Mouse (Mus musculus) left cerebral cortex, postnatal 4 days (tissue): ENCODE results near the gene Ptov1. TPM values are rescaled to one million over a fixed set of nuclear protein-coding genes. Genes with fewer than 3 reads are reported as not detected.
A peak's percentile ranks its signal among the peaks of the same experiment; 100 is the strongest.
"Not testable (repeated sequence)": the region's sequence is repeated elsewhere in the genome, so short reads cannot be mapped to it uniquely, and the experiment has no call there.

Experiments used
- DNase-seq: peaks from one replicate; pipeline ENCODE4 v3.0.0-alpha.2; 2022
- intact Hi-C: fragments of 180-260 bp; cut with DNase I; formaldehyde crosslinking; loops from one replicate; pipeline ENCODE4 v1.15.1; 2025
- total RNA-seq, 2 experiments: library from RNA; stranded (reverse); gene quantifications; 2 replicates each; pipeline ENCODE4 v1.2.3; 2021

Gene Ptov1
- total RNA-seq, 2 experiments from 2014 or later: 423 to 428 TPM

DNA sequence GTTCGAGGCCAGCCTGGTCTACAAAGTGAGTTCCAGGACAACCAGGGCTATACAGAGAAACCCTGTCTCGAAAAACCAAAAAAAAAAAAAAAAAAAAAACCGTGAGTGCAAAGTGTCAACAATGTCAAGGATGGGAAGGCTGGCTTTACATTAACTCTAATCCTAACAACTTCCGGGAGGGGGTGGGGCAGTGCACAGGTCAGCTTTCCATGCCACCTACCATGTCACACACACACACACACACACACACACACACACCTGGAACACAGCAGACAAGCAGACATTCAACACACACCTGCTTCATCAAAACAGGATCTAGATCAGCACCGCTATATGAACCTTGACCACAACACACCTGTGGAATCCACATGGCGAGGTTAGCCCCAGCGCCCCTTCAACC is 20.6 kb upstream of the Ptov1 start:
- intact Hi-C loops: no loop called here
- DNase-seq: no peak

GRCm38 (mm10) chr7:44888256-44889105 is 18.9 kb upstream of the Ptov1 start:
- no peak for DNase-seq
- intact Hi-C loops: no loop called here

DNA sequence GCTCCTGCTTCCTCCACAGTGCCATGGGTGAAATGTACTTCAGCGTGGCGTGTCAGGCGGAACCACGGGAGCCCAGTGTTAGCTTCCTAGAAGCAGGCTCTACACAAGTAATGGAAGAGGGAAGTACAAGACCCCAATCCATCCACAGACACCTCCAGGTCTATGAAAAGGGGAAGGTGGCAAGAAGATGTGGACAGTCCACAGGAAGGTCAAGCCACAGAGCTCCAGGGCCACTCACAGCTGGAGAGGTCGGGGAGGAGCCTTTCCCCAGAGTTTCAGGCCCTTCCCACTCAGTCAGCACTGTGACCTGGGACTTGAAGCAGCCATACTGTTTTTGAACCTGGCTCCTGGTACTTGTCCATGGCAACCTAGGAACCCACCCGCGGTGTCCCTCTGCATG is 17.4 kb upstream of the Ptov1 start:
- no peak for DNase-seq
- intact Hi-C loops: no loop called here

DNA sequence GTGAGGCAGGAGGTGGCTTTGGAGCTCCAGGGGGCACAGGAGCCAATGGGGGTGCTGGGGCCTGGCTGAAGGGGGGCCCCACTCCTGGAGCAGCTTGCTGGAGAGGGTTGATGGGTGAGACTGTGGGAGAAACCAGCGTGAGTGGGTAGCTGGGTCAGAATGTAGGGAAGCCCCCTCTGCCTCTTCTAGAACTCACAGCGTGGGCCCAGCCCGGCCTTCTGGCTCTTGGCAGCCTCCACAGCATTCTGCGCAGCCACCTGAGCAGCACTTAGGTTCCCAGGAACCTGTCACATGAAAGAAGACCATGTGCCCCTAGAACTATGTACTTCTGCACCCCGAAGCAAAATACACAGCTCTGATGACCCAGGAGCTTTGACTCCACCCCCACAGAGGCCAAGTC is 15.0 kb upstream of the Ptov1 start:
- intact Hi-C loops: no loop called here
- DNase-seq: no peak

DNA sequence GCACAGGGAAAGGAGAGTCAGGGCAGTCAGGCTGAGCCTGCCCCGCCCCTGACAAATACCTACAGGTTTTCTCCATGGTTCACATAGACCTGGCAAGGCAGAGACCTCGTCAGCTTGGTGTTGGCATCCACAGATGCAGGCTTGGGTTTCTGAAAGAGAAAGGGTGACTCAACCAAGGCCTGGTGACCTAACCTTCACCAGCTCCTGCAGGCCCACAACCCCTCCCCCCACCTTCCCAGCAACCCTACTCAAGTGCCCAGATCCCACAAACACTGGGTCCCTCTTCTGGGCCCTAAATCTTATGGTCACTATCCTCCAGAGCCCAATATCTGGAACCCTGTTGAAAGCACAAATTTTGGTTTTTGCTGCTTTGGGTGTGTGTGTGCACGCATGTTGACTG is 13.4 kb upstream of the Ptov1 start:
- DNase-seq: no peak
- intact Hi-C loops: no loop called here

DNA sequence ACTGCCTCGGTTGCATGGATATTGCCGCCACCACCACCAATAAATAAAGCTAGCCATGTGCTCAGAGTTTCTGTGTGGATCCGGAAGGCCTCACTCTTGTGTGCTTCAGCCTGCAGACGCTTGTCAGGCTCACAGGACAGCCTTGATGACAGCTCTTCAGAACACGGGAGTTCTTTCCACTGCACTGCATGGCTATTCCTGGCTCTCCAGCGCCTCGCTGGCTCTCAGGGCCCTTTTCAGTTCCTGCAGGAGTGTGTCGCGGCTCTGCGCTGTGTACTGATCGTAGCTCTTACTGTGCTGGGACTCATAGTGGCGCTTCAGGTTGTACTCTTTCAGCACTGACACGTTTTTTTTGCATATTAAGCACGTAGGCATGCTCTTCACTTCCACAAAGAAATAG is 8.2 kb upstream of the Ptov1 start:
- intact Hi-C loops: no loop called here
- DNase-seq: no peak

DNA sequence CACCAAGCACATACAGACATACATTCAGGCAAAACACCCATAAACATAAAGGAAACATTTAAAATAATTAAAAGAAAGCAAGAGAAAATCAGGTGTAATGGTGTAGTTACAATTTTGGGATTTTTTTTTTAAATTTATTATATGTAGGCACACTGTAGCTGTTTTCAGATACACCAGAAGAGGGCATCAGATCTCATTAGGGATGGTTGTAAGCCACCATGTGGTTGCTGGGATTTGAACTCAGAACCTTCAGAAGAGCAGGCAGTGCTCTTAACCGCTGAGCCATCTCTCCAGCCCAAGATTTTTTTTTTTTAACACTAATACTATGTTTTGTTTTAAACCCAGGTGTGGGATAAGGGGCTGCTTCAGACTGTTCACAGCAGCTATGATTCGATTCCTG is 2.2 kb upstream of the Ptov1 start:
- intact Hi-C loops, DNase-seq: not testable (repeated sequence)

GRCm38 (mm10) chr7:44871181-44871580 is 1.6 kb upstream of the Ptov1 start:
- no peak for DNase-seq
- intact Hi-C loops: no loop called here

GRCm38 (mm10) chr7:44870614-44871013 is 1.0 kb upstream of the Ptov1 start:
- intact Hi-C loops: no loop called here

GRCm38 (mm10) chr7:44868919-44869696 is 480 bp downstream of the Ptov1 start:
- peak; percentile 65 for DNase-seq
- intact Hi-C loops: no loop called here

More at GRCm38 (mm10) chr7:44870614-44871013, 1.0 kb upstream of the Ptov1 start:
- DNase-seq: no peak

DNA sequence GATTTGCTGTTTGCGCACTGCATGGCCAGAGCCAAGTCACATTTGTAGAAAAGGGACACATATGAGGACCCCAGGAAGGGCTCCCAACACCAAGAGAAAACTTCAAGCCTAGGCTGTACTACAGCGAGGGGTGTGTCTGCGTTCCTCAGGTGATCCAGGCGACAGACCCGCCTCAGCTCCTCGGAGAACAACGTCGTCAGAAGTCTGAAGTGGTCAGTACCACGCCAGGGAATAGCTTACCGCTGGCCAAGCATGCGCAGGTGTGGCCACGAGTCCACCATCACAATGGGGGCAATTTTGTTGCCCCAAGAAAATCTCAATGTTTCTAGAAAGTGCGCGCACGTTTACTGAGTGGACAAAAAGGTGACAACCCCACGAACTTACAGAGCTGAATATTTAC is 1.1 kb downstream of the Ptov1 start:
- intact Hi-C loops: no loop called here

GRCm38 (mm10) chr7:44867802-44868201 is 1.8 kb downstream of the Ptov1 start:
- intact Hi-C loops: no loop called here
- no peak for DNase-seq

More for the DNA sequence above, 1.1 kb downstream of the Ptov1 start:
- no peak for DNase-seq

GRCm38 (mm10) chr7:44867010-44867702 is 2.4 kb downstream of the Ptov1 start:
- no peak for DNase-seq
- intact Hi-C loops: no loop called here

DNA sequence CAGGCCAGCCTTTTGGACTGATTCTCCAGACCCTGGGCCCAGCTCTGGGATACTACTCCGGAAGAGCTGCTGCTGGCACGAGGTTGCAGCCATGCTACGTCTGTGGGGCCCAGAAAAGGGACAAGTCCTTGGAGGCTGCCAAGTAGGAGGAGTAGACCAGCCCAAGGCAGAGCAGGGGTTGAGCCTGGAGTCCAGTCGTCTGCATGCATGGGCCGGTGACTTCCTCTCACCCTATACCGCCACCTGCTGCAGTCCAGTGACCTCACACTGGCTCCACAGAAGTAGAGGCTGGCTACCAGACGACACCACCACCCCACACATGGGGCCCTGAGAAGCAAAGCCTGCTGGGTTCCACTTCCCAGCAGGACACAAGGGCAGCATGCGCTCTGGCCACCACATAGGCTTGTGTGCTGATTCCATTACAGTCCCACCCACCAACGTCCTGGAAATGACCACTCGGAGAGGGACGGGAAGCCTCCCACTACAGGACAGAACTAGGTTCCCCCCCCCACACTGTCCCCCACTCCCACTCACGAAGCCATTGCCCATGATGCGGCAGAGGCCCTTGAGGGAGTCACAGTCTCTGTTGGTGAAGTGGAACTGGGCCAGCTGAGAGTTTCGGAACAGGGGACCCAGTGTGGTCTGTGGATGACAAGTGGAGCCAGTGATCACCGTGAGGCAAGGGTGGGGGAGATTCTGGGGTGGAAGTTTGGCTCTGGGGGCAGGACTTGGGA is 3.1 kb downstream of the Ptov1 start:
- intact Hi-C loops: no loop called here
- peak; percentile 49 for DNase-seq

DNA sequence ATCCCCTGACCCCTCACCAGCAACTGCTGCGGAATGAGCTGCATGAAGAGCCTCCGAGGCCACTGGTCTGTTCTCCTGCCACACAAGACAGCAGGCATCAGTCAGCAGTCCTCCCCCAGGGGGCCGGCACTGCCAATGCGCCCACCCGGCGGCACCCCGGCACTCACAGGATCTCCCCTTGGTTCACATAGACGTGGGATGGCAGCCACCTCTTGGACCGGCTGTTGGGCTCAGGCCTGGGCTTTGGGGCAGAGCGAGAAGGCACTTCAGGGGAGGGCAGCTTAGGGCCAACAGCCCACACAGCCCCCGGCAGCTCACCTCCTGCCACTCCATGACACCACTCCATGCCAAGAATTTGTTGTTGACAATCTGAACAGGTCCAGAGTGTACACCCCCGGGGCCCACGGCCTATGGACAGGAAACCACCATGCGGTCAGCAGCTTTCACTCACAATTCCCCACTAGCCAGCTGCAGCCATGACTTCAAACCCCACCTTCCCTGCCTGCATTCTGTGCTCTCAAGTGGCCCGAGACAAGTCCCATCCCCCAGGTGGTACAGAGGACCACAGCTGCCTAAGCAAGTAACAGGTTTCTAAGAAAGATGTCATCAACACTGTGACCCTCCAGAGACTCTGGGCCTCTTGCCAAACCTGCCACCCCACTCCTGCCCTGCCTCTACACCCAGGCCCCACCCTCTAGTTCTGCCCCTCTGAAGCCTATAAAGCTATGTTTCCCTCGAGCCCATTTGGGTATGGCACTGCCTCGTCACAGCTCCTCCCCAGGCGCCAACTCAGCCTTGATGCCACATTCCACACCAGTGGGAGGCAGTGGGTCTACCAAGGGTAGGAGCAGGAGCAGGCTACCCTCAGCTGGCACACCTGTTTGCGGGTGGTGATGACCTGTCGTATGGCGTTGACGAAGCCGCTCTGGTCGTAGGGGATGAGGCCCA is 4.7 kb downstream of the Ptov1 start:
- intact Hi-C loops: no loop called here
- DNase-seq: no peak

DNA sequence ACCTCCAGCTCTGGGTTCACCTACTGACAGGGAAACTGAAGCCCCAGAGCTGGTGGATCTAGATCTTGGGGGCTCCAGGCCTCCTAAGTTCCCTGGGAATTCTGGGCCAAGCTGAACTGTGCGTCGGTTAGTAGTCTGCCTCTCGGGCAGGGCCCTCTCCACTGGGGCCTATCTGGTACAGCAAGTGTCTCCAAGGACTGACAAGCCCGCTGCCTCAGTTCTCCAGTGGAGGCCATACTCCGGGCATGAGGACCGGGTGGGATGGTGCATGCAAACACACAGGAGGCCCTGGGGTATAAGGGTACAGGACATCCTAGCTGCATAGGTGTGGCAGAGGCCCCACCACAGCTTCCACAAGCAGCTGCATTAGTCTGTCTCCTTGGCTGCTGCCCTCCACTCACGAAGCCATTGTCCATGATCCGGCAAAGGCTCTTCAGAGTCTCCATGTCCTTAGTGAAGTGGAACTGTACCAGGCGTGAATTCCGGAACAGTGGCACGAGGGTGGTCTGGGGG is 5.5 kb downstream of the Ptov1 start:
- DNase-seq: no peak
- intact Hi-C loops: no loop called here

DNA sequence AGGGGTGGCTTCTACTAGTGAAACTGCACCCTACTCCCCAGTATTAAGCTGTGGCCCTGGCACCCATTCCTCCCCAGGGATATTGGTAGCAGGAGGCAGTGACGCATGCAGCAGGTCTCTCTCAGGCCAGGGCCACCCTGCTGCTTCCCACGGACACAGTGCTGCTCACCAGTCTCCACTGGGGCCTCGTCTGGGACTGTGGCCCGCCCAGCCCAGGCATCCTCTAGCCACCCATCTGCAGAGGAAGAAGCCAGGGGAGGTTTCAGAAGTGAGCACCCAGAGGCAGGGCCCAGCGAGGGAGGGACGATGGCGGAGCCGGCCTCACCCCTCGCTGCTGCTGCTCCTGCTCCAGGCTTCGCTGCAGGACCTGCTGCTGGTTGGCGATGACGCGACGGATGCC is 6.4 kb downstream of the Ptov1 start:
- DNase-seq: no peak
- intact Hi-C loops: no loop called here

DNA sequence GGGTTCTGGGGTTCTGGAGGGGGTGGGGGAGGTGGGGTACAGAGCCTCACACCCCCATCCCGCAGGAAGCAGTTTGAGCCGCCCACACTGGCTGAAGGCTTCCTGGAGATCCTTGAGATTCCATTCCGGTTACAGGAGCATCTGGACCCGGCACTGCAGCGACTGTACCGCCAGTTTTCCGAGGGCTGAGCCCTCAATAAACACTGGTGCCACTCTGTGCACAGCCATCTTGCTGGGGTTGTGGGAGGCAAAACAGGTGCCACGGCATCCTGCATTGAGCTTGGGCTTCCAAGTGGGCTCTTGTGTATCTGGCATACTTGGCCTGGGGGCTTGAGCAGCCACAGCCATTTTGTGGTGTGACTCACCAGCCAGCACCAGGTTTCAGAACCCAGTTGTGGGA is 7.2 kb downstream of the Ptov1 start:
- intact Hi-C loops: no loop called here
- DNase-seq: no peak

DNA sequence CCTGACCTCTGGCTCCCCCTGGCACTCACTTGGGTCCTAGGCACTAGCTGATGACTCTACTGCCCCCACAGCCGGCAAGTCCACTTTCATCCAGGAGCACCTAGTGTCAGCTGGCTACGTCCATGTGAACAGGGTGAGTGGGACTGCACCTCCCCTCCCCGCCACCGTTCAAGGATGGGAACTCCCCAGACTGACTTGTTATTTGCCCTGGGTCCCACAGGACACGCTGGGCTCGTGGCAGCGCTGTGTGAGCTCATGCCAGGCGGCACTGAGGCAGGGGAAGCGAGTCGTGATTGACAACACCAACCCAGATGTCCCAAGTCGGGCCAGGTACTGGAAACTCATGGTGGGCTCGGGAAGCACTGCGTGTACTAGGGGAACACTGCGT is 8.2 kb downstream of the Ptov1 start:
- intact Hi-C loops: no loop called here
- peak; percentile 32 for DNase-seq
